Mouse (Mus musculus): ENCODE data around the gene Fbxw9.

GRCm38 (mm10) chr8:85073041-85073612 lies 13.3 kb downstream of the Fbxw9 start:
- TF ChIP-seq CTCF (IDR thresholded peaks at IDR 0.05; ENCODE audit: borderline replicate concordance, insufficient read depth, low read depth, low read length) (no peak), POLR2A (IDR thresholded peaks at IDR 0.05; ENCODE audit: borderline replicate concordance, insufficient read depth, low read length) (no peak)
